Mouse (Mus musculus): Measurements from ENCODE around the gene Rasgef1b.

Gene Rasgef1b

DNA sequence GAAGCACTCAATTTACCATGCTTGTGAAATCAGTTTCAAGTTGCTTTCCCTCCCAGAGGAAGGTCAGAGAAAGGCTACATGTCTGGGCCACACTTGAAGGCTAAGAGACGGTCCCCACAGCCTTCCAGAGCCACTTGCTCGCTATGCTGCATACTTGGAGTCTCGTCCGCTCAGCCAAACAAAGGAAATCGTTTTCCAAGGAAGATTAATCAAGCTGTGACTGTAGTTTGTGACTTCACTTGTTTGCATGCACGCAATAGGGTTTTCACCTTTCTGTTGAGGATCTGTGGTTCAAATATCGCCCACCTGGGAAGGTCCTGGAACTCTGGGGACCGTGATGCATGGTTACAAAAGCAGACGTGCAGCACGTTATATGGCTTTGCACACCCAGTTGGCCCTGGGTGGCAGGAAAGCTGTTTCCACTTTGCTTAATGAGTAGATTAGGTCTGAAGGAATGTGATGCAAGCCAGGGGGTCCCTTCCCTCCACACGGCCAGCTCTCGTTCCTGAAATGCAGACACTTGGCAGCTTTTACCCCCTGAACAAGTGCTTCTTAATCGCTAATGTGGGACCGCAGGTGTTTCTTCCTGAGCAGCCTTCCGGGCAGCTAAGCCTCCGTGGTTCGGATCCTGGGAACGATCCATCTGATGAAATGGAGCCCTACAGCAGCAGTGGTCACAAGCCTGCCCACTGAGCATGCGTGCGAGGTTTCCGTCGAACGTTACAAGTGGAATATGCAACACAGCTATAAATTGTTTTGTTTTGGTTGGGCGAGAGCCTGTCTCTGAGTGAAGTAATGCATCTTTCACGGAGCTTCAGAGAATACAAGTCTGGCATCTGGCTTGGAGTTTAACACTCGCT, 537.7 kb downstream of the Rasgef1b start:
- no peak for ATAC-seq (ENCODE audit: insufficient number of reproducible peaks, low FRiP score, low TSS enrichment)

DNA sequence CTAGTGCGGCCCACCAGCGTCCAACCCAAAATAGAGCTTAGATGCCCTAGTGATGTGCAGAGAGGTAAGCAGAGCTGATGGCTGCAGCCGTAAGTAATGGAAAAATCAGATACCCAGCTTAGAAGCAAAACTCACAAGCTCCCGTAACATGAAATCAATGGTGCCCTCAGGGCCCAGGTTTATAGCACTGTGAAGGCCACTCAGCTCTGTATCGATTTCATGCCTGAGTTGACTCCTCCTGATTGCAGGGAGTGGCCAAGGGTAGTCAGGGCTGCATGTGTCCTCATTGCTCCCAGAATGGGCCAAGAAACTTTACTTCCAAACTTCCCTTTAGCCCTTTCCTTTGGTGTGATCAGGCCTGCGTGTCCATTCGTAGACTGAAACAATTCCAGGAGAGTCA, 545.2 kb downstream of the Rasgef1b start:
- ATAC-seq (ENCODE audit: insufficient number of reproducible peaks, low FRiP score, low TSS enrichment) = no peak

DNA sequence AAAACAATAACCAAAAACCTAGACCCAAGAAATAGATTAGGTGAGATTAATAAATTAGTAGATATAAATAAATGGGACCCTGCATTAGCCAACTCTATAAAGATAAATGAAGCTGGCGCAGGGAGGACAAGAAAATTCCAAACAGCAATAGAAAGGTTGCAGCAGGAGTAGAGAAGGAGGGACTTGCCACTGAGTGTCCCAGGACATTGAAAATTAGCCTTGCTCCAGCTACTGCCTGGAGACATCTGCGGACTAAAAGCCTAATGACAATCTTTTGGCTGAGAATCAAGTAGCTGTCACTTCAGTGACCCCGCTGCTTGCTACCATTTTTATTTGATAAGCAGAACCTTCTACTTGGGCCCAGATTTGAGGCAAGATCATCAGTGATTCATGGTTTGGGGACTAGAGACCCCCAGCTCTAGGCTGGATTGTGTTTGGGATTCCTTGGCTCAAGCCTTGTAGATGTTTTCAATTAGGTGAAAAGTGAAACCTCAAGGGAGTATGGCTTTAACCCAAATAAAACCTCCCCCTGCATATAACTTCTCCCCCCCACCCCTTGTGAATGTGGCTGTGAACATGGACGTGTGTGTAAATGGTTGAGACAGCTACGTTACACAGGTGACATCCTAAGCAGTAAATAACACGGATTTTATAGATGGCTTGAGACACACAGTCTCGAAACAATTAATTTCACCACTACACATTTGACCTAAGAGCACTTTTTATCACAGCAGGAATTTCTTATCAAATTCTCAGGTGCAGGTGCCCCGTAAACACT, 554.1 kb downstream of the Rasgef1b start:
- ATAC-seq (ENCODE audit: insufficient number of reproducible peaks, low FRiP score, low TSS enrichment) = no peak

DNA sequence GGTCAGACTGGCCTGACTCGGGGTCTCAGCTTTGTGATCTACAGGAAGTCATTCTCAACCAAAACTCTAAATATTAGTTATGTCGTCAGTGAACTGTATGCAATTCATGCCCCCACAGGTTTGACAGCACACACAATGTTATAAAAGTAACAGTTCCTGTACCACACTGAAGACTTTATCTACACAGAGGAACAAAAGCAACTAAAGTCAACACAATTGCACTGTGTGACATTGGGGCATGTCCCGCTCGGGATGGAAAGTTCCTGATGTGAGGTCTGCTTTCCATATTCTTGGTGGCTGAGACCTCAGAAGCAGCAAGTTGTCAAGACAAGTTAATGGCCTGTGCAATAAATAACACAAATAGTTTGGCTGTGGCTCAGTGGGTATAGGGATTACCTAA, 559.0 kb downstream of the Rasgef1b start:
- ATAC-seq (ENCODE audit: insufficient number of reproducible peaks, low FRiP score, low TSS enrichment) = no peak

DNA sequence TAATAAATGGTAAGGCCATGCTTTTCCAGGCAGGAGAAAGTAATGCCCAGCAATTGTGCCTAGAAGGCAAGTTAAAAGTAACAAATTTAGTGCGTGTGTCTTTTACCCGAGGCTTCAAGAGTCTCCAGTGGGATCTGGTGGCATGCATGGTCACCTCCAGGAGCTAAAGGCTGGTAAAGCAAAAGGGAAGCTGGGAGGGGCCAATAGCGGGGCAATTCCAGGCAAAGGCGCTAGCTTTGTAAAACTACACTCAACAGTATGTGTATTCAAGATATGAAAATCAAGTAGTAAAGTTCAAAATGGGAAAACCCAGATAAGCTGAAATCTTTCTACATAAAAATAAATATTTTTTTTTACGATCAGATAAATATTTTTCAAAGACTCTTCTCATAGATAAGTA, 561.1 kb downstream of the Rasgef1b start:
- no peak for ATAC-seq (ENCODE audit: insufficient number of reproducible peaks, low FRiP score, low TSS enrichment)
